Mouse (Mus musculus): ENCODE measurements around the gene Gchfr. TPM values are rescaled to one million over a fixed set of nuclear protein-coding genes. Genes with fewer than 3 reads are reported as not detected.

The Gchfr gene
- polyA plus RNA-seq, 1 experiment from 2014 or later = 24.3 TPM

DNA sequence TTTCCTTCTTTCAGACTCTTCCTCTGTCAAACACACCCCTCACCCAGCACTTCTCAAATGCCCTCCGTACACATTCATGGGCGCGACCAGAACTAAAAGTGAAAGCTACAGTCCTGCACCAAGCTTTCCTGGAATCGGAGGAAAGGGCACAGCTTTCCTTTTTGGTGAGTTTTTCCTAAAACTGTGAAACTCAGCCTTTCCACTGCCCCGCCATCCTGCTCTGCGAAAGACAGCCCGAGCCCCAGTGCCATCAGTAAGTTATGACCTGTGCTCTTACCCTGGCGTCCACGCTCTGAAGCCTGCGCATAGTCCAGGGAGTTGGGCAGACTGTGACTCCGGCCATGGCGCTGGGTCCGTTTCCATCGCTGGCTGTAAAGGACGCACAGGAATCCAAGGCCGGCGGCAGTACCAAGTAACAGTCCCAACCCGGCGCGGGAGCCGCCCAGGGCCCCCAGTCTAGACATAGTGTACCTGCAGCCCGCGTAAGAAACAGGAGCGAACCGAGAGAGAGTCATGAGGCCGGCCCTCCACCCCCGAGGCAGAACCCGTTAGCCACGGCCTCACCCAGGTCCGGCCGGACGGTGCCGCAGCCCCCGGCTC, 11.4 kb upstream of the Gchfr start:
- no peaks in the 10 kb centered on the region for H3K27me3 ChIP-seq (ENCODE audit: control insufficient read depth, insufficient read depth, low read depth, low read length)
- H3K4me2 ChIP-seq (ENCODE audit: low read depth, low read length) = peak overlapping the region; percentile 82
- H3K9me3 ChIP-seq (ENCODE audit: control insufficient read depth, low read length) = no peaks in the 10 kb centered on the region
- WGBS = 3% methylated on average over 28 of the region's 34 CpGs
- peaks cover 6% of the 10 kb centered on the region; the same call in 1 of the 2 replicates for H3K36me3 ChIP-seq (ENCODE audit: control insufficient read depth, insufficient read depth, low read length)
- peaks cover 14% of the 10 kb centered on the region for H3K4me1 ChIP-seq (replicated peaks; ENCODE audit: control insufficient read depth, insufficient read depth, low read length)
- peak; percentile 39; the same call in 1 of the 2 replicates for ATAC-seq (ENCODE audit: low read depth)
- H3K27ac ChIP-seq (ENCODE audit: low read length) = peak overlapping the region; percentile 38; the same call in 1 of the 2 replicates
- peak overlapping the region; percentile 91 for H3K9ac ChIP-seq (ENCODE audit: low read length)
- peak overlapping the region; percentile 94 for H3K4me3 ChIP-seq (ENCODE audit: low read length)

DNA sequence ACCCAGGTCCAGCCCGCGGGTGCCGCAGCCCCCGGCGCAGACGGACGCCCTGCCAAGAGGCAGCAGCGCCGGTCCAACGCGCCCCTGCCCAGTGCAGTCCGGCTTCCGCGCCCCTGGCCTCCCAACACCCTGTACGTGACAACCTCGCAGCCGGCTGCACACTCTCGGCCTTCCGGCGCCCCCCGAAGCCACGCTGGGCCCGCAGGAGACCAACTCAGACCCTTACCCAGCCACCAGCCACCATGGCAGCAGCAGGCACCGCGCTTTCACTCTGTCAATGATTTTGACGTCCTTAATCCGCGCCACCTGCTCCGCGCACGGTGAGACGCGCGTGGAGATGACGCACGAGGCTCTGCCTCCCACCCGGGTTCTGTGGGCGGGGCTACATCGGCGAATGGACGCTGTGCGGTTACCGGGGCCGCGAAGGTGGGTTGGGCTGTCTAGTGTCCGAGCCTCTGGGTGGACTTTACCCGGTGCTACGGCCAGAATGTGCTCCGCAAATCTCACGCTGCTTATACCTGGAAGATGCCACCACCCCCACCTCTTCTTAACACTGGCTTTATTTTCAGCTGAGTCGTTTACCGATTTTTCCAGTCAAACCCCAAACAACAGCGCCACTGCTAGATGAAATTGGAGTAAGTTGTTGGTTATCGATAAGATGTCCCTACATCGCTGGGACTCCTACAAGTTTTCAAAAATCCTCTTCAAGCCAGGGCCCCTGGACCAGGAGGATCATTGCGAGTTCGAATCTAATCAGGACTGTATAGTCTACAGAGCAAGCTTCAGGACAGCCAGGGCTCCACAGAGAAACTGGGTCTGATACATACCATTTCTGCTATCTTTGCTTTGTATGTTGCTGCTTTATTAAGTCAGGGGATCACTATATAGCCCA, 10.6 kb upstream of the Gchfr start, which contains the start of gene Rmdn3:
Rmdn3 (minus strand) TSS at position 354 of the 892 bp plus-strand sequence.
- H3K27me3 ChIP-seq (ENCODE audit: control insufficient read depth, insufficient read depth, low read depth, low read length) = no peaks in the 10 kb centered on the region

DNA sequence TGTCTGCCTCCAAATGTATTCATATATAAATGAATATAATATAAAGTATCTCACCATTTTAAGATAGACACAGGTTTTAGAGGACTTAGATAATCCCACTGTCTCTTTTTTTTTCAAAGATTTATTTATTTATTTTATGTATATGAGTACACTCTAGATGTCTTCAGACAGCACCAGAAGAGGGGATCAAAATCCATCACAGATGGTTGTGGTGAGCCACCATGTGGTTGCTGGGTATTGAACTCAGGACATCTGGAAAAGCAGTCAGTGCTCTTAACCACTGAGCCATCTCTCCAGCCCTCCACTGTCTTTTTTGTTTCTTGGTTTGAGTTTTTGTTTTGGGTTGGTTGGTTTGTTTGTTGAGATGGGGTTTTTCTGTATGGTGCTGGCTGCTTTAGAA, 9.7 kb upstream of the Gchfr start:
- Histone ChIP-seq H3K36me3 (ENCODE audit: control insufficient read depth, insufficient read depth, low read length) (no peaks in the 10 kb centered on the region), H3K27me3 (ENCODE audit: control insufficient read depth, insufficient read depth, low read depth, low read length) (no peaks in the 10 kb centered on the region), H3K9ac (ENCODE audit: low read length) (no peak overlapping the region), H3K4me1 (replicated peaks; ENCODE audit: control insufficient read depth, insufficient read depth, low read length) (peaks cover 14% of the 10 kb centered on the region), H3K4me2 (ENCODE audit: low read depth, low read length) (no peak overlapping the region), H3K4me3 (ENCODE audit: low read length) (no peak overlapping the region), H3K9me3 (ENCODE audit: control insufficient read depth, low read length) (no peaks in the 10 kb centered on the region), H3K27ac (ENCODE audit: low read length) (no peak overlapping the region)
- ATAC-seq (ENCODE audit: low read depth) = no peak

More for the DNA sequence above, 10.6 kb upstream of the Gchfr start, which contains the start of gene Rmdn3:
- Histone ChIP-seq H3K4me3 (ENCODE audit: low read length) (peak within 1 kb of the TSS; percentile 94), H3K4me2 (ENCODE audit: low read depth, low read length) (peak within 1 kb of the TSS; percentile 82), H3K36me3 (ENCODE audit: control insufficient read depth, insufficient read depth, low read length) (no peaks in the 10 kb centered on the region), H3K27ac (ENCODE audit: low read length) (peak within 1 kb of the TSS; percentile 38; the same call in 1 of the 2 replicates), H3K9me3 (ENCODE audit: control insufficient read depth, low read length) (no peaks in the 10 kb centered on the region), H3K4me1 (replicated peaks; ENCODE audit: control insufficient read depth, insufficient read depth, low read length) (peaks cover 14% of the 10 kb centered on the region), H3K9ac (ENCODE audit: low read length) (peak within 1 kb of the TSS; percentile 91)
- peak; percentile 91 for ATAC-seq (ENCODE audit: low read depth)
- under 1% methylated on average over 57 of the region's 57 CpGs for WGBS

DNA sequence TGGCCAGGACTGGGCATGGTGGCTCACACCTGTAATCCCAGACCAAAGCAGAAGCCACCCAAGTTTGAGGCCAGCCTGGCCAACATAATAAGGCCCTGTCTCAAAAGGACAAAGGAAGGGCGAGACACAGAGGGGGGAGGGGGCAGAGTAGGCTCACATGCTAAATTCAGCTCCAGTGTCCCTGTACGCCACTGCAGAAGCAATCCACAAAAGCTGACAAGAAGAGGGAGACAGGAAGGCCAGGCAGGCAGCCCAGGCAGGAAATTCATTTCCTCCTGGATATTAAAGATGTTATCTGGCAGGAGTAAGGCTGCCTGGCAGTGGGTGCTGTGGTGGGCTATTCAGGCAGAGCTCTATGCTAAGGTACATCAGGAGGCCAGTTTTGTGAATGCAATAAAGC, 6.3 kb upstream of the Gchfr start:
- no peaks in the 10 kb centered on the region for H3K9me3 ChIP-seq (ENCODE audit: control insufficient read depth, low read length)
- no peaks in the 10 kb centered on the region for H3K27me3 ChIP-seq (ENCODE audit: control insufficient read depth, insufficient read depth, low read depth, low read length)
- H3K4me2 ChIP-seq (ENCODE audit: low read depth, low read length) = no peak overlapping the region
- peak overlapping the region; percentile 56 for H3K27ac ChIP-seq (ENCODE audit: low read length)
- no peak overlapping the region for H3K4me3 ChIP-seq (ENCODE audit: low read length)
- 33% methylated on average over 2 of the region's 2 CpGs for WGBS
- peak; percentile 18; the same call in 1 of the 2 replicates for ATAC-seq (ENCODE audit: low read depth)
- H3K4me1 ChIP-seq (replicated peaks; ENCODE audit: control insufficient read depth, insufficient read depth, low read length) = peaks cover 4% of the 10 kb centered on the region; the same call in 1 of the 2 replicates
- no peaks in the 10 kb centered on the region for H3K36me3 ChIP-seq (ENCODE audit: control insufficient read depth, insufficient read depth, low read length)
- no peak overlapping the region for H3K9ac ChIP-seq (ENCODE audit: low read length)

DNA sequence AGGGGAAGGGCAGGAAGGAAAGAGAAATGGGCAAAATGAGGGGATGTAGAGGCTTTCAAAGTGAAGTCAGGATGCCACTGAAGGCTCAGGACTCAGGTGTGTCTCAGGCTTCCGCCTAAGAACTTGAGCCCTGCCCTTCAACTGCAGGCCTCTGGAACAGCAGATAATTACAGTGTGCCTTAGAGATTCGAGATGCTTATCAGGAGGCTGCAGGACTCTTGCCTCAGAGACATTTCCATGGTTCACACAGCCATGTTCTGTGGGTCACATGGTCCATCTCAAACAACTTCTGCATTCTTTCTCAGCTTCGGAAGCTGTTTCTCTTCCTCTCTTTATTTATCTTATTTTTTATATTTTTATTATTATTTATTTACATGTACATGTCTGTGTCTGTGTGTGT, 4.4 kb upstream of the Gchfr start:
- no peaks in the 10 kb centered on the region for H3K9me3 ChIP-seq (ENCODE audit: control insufficient read depth, low read length)
- peaks cover 12% of the 10 kb centered on the region; the same call in 1 of the 2 replicates for H3K4me1 ChIP-seq (replicated peaks; ENCODE audit: control insufficient read depth, insufficient read depth, low read length)
- 49% methylated on average over 3 of the region's 3 CpGs for WGBS

DNA sequence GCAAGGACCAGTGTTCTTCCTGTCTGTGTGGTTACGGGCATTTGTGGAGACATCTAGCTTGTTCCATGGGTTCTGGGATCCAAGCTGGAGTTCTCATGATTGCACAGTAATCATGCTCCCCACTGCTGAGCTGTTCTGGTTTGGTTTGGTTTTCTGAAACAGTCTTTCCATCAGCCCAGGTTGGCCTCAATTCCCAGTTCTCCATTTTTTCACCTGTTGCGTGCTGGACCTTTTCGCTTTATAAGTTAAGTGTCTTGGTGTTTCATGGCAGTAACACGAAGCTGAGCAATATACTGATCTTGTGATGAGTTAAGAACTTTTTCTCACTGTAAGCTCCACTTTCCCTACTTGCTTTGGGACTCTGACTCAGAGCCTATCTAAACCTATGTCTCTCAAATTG, 3.6 kb upstream of the Gchfr start:
- Histone ChIP-seq H3K4me3 (ENCODE audit: low read length) (no peak overlapping the region), H3K9ac (ENCODE audit: low read length) (no peak overlapping the region), H3K9me3 (ENCODE audit: control insufficient read depth, low read length) (no peaks in the 10 kb centered on the region), H3K27me3 (ENCODE audit: control insufficient read depth, insufficient read depth, low read depth, low read length) (peaks cover 3% of the 10 kb centered on the region; the same call in 1 of the 2 replicates), H3K27ac (ENCODE audit: low read length) (no peak overlapping the region), H3K4me1 (replicated peaks; ENCODE audit: control insufficient read depth, insufficient read depth, low read length) (peaks cover 12% of the 10 kb centered on the region; the same call in 1 of the 2 replicates), H3K36me3 (ENCODE audit: control insufficient read depth, insufficient read depth, low read length) (no peaks in the 10 kb centered on the region), H3K4me2 (ENCODE audit: low read depth, low read length) (no peak overlapping the region)
- ATAC-seq (ENCODE audit: low read depth) = no peak
- WGBS = 85% methylated on average over 4 of the region's 4 CpGs

More for the DNA sequence above, 4.4 kb upstream of the Gchfr start:
- Histone ChIP-seq H3K27me3 (ENCODE audit: control insufficient read depth, insufficient read depth, low read depth, low read length) (peaks cover 3% of the 10 kb centered on the region; the same call in 1 of the 2 replicates), H3K9ac (ENCODE audit: low read length) (no peak overlapping the region), H3K4me2 (ENCODE audit: low read depth, low read length) (no peak overlapping the region), H3K36me3 (ENCODE audit: control insufficient read depth, insufficient read depth, low read length) (no peaks in the 10 kb centered on the region), H3K27ac (ENCODE audit: low read length) (no peak overlapping the region), H3K4me3 (ENCODE audit: low read length) (no peak overlapping the region)
- ATAC-seq (ENCODE audit: low read depth) = no peak

DNA sequence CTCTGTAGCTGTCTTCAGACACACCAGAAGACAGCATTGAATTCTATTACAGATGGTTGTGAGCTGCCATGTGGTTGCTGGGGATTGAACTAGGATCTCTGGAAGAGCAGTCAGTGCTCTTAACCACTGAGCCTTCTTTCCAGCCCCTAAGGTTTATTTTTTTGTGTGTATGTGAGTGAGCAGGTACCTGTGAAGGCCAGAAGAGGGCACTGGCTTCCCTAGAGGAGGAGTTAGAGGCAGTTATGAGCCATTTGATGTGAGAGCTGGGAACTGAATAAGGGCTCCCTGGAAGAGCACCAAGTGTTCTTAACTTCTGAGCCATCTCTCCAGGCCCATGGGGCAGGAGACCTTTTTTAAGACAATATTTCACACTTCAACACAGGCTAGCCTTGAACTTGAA, 2.2 kb upstream of the Gchfr start:
- no peak overlapping the region for H3K9ac ChIP-seq (ENCODE audit: low read length)
- peaks cover 3% of the 10 kb centered on the region; the same call in 1 of the 2 replicates for H3K27me3 ChIP-seq (ENCODE audit: control insufficient read depth, insufficient read depth, low read depth, low read length)
- H3K4me3 ChIP-seq (ENCODE audit: low read length) = no peak overlapping the region
- no peaks in the 10 kb centered on the region for H3K9me3 ChIP-seq (ENCODE audit: control insufficient read depth, low read length)
- H3K4me1 ChIP-seq (replicated peaks; ENCODE audit: control insufficient read depth, insufficient read depth, low read length) = peaks cover 12% of the 10 kb centered on the region; the same call in 1 of the 2 replicates
- ATAC-seq (ENCODE audit: low read depth) = no peak
- H3K4me2 ChIP-seq (ENCODE audit: low read depth, low read length) = no peak overlapping the region
- H3K36me3 ChIP-seq (ENCODE audit: control insufficient read depth, insufficient read depth, low read length) = no peaks in the 10 kb centered on the region
- no peak overlapping the region for H3K27ac ChIP-seq (ENCODE audit: low read length)

DNA sequence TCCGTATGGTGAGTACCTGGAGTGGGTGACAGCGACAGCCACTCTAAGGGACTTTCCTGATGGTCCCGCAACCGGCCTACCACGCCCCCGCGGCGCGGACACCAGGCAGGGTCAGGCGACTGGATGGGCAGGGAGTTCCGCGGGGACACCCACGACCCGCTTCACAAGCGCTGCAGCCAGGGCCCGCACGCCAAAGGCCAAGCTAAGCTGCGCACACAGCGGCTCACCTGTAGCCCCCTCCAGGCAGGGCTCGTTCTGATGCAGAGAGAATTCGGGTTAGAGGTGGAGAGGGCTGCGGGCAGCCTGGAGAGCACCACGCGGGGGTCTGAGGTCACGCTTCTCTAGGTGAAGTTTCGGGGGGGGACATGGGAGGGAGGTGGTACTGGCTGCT, 288 bp downstream of the Gchfr start:
- H3K27ac ChIP-seq (ENCODE audit: low read length) = no peak overlapping the region
- peaks cover 3% of the 10 kb centered on the region; the same call in 1 of the 2 replicates for H3K27me3 ChIP-seq (ENCODE audit: control insufficient read depth, insufficient read depth, low read depth, low read length)
- no peaks in the 10 kb centered on the region; the same call in 1 of the 2 replicates for H3K36me3 ChIP-seq (ENCODE audit: control insufficient read depth, insufficient read depth, low read length)
- WGBS = 2% methylated on average over 26 of the region's 26 CpGs
- H3K9me3 ChIP-seq (ENCODE audit: control insufficient read depth, low read length) = no peaks in the 10 kb centered on the region
- H3K9ac ChIP-seq (ENCODE audit: low read length) = peak overlapping the region; percentile 69
- H3K4me2 ChIP-seq (ENCODE audit: low read depth, low read length) = peak overlapping the region; percentile 100
- H3K4me3 ChIP-seq (ENCODE audit: low read length) = peak overlapping the region; percentile 65
- peak; percentile 8 for ATAC-seq (ENCODE audit: low read depth)
- peaks cover 17% of the 10 kb centered on the region for H3K4me1 ChIP-seq (replicated peaks; ENCODE audit: control insufficient read depth, insufficient read depth, low read length)

DNA sequence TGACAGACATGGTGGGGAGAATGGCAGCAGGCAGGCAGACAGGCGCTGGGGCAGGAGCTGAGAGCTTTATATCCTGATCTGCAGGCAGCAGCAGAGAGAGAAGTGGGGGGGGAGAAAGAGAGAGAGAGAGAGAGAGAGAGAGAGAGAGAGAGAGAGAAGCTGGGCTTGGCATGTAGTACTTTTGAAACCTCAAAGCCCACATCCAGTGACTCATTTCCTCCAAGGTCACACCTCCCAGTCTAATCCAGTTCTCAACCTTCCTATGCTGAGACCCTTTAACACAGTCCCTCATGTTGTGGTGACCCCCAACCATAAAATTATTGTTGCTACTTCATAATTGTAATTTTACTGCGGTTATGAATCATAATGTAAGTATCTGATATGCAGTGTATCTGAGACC, 2.7 kb downstream of the Gchfr start:
- Histone ChIP-seq H3K4me2 (ENCODE audit: low read depth, low read length) (no peak overlapping the region), H3K27me3 (ENCODE audit: control insufficient read depth, insufficient read depth, low read depth, low read length) (peaks cover 3% of the 10 kb centered on the region; the same call in 1 of the 2 replicates), H3K9ac (ENCODE audit: low read length) (no peak overlapping the region), H3K9me3 (ENCODE audit: control insufficient read depth, low read length) (no peaks in the 10 kb centered on the region), H3K4me1 (replicated peaks; ENCODE audit: control insufficient read depth, insufficient read depth, low read length) (peaks cover 23% of the 10 kb centered on the region), H3K36me3 (ENCODE audit: control insufficient read depth, insufficient read depth, low read length) (no peaks in the 10 kb centered on the region; the same call in 1 of the 2 replicates), H3K27ac (ENCODE audit: low read length) (no peak overlapping the region), H3K4me3 (ENCODE audit: low read length) (no peak overlapping the region)
- 83% methylated on average over 2 of the region's 2 CpGs for WGBS
- no peak for ATAC-seq (ENCODE audit: low read depth)
